Mouse (Mus musculus): Measurements from ENCODE around the gene Olfr462. TPM values are rescaled to one million over a fixed set of nuclear protein-coding genes. Genes with fewer than 3 reads are reported as not detected.
"Not testable (repeated sequence)": the region's sequence is repeated elsewhere in the genome, so short reads cannot be mapped to it uniquely, and the experiment has no call there.

Gene Olfr462
- polyA plus RNA-seq, 1 experiment from 2014 or later, result not detected

- 21% methylated on average over 8 of the region's 8 CpGs for WGBS
- no peaks in the 10 kb centered on the region for H3K27me3 ChIP-seq (ENCODE audit: insufficient read depth, low read length)
- no peak for TF ChIP-seq CTCF (IDR thresholded peaks at IDR 0.05; ENCODE audit: low read depth)
- no peaks in the 10 kb centered on the region for H3K4me1 ChIP-seq (replicated peaks; ENCODE audit: insufficient read depth, low read length)
- H3K27ac ChIP-seq, result no peak overlapping the region
- no peaks in the 10 kb centered on the region for H3K36me3 ChIP-seq (ENCODE audit: insufficient read depth, low read length)
- H3K4me3 ChIP-seq (replicated peaks; ENCODE audit: low read depth, low read length), result no peak overlapping the region
- no peaks in the 10 kb centered on the region for H3K9me3 ChIP-seq (replicated peaks; ENCODE audit: low read length)
- H3K9ac ChIP-seq (ENCODE audit: low read depth, low read length), result no peak overlapping the region
- no peak overlapping the region for H3K4me2 ChIP-seq (ENCODE audit: low read length)
- DNase-seq (ENCODE audit: low spot score) (peak; percentile 8), ATAC-seq (replicated peaks; ENCODE audit: low FRiP score, low read depth) (no peak)
These were observed 20.3 kb downstream of the Olfr462 start for GRCm38 (mm10) chr11:87871766-87872165.

GRCm38 (mm10) chr11:87870096-87870495 lies 22.0 kb downstream of the Olfr462 start:
- DNase-seq (ENCODE audit: low spot score), result peak; percentile 32
- H3K27me3 ChIP-seq (ENCODE audit: insufficient read depth, low read length), result no peaks in the 10 kb centered on the region
- no peak overlapping the region for H3K9ac ChIP-seq (ENCODE audit: low read depth, low read length)
- H3K9me3 ChIP-seq (replicated peaks; ENCODE audit: low read length), result no peaks in the 10 kb centered on the region
- no peak overlapping the region for H3K4me3 ChIP-seq (replicated peaks; ENCODE audit: low read depth, low read length)
- no peak overlapping the region for H3K4me2 ChIP-seq (ENCODE audit: low read length)
- H3K36me3 ChIP-seq (ENCODE audit: insufficient read depth, low read length), result no peaks in the 10 kb centered on the region
- WGBS, result 71% methylated on average over 2 of the region's 2 CpGs
- ATAC-seq (replicated peaks; ENCODE audit: low FRiP score, low read depth), result no peak
- peak; percentile 28; the same call in 1 of the 2 replicates for TF ChIP-seq CTCF (IDR thresholded peaks at IDR 0.05; ENCODE audit: low read depth)
- H3K4me1 ChIP-seq (replicated peaks; ENCODE audit: insufficient read depth, low read length), result no peaks in the 10 kb centered on the region
- H3K27ac ChIP-seq, result no peak overlapping the region

DNA sequence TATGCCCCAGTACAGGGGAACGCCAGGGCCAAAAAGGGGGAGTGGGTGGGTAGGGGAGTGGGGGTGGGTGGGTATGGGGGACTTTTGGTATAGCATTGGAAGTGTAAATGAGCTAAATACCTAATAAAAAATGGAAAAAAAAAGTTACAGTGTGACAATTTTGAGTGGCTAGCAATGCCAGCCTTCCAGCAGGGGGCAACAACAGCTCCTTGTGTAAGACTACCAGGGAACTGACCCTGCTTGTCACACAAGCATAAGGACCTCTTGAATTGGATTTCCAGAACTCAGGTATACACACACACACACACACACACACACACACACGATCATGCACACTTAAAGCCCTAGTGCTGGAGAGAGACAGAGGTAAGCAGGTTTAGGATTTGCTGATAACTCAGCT lies 25.2 kb downstream of the Olfr462 start:
- H3K9ac ChIP-seq (ENCODE audit: low read depth, low read length); DNase-seq (ENCODE audit: low spot score); H3K27ac ChIP-seq; H3K4me1 ChIP-seq (replicated peaks; ENCODE audit: insufficient read depth, low read length); H3K4me3 ChIP-seq (replicated peaks; ENCODE audit: low read depth, low read length); H3K4me2 ChIP-seq (ENCODE audit: low read length); ATAC-seq (replicated peaks; ENCODE audit: low FRiP score, low read depth); H3K9me3 ChIP-seq (replicated peaks; ENCODE audit: low read length); H3K27me3 ChIP-seq (ENCODE audit: insufficient read depth, low read length); H3K36me3 ChIP-seq (ENCODE audit: insufficient read depth, low read length): not testable (repeated sequence)
- peak; percentile 38; the same call in 1 of the 2 replicates for TF ChIP-seq CTCF (IDR thresholded peaks at IDR 0.05; ENCODE audit: low read depth)
- WGBS, result 88% methylated on average over 1 of the region's 2 CpGs

- DNase-seq (ENCODE audit: low spot score) (no peak), ATAC-seq (replicated peaks; ENCODE audit: low FRiP score, low read depth) (no peak)
- H3K9me3 ChIP-seq (replicated peaks; ENCODE audit: low read length), result no peaks in the 10 kb centered on the region
- no peak overlapping the region for H3K4me3 ChIP-seq (replicated peaks; ENCODE audit: low read depth, low read length)
- no peak overlapping the region for H3K9ac ChIP-seq (ENCODE audit: low read depth, low read length)
- H3K27me3 ChIP-seq (ENCODE audit: insufficient read depth, low read length), result no peaks in the 10 kb centered on the region
- H3K4me2 ChIP-seq (ENCODE audit: low read length), result no peak overlapping the region
- TF ChIP-seq CTCF (IDR thresholded peaks at IDR 0.05; ENCODE audit: low read depth), result no peak
- WGBS, result 87% methylated on average over 13 of the region's 13 CpGs
- H3K4me1 ChIP-seq (replicated peaks; ENCODE audit: insufficient read depth, low read length), result no peaks in the 10 kb centered on the region
- peaks cover 31% of the 10 kb centered on the region for H3K36me3 ChIP-seq (ENCODE audit: insufficient read depth, low read length)
- H3K27ac ChIP-seq, result no peak overlapping the region
These were observed 29.3 kb downstream of the Olfr462 start for GRCm38 (mm10) chr11:87862805-87863204.

DNA sequence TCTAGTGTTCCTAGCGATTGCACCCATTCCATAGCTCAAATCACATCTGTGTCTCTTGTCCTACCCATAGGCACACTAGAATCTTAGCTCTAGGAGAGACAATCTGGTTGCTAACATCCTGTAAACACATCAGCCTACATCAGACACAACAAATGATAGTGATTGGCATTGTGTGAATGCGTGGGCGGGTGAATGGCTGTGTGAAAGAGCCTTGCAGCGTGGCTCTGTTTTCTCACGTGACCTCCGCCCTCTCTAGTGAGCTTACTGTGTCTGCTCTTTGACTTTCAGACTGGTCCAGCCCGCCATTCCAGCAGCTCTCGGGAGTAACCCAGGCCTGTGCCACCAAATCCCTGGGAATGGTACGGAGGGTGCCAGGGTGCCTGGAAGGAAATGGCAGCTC lies 31.6 kb downstream of the Olfr462 start:
- DNase-seq (ENCODE audit: low spot score) (no peak), ATAC-seq (replicated peaks; ENCODE audit: low FRiP score, low read depth) (no peak)
- Histone ChIP-seq H3K4me2 (ENCODE audit: low read length) (no peak overlapping the region), H3K4me1 (replicated peaks; ENCODE audit: insufficient read depth, low read length) (no peaks in the 10 kb centered on the region), H3K9ac (ENCODE audit: low read depth, low read length) (no peak overlapping the region), H3K27me3 (ENCODE audit: insufficient read depth, low read length) (no peaks in the 10 kb centered on the region), H3K4me3 (replicated peaks; ENCODE audit: low read depth, low read length) (no peak overlapping the region), H3K9me3 (replicated peaks; ENCODE audit: low read length) (no peaks in the 10 kb centered on the region), H3K36me3 (ENCODE audit: insufficient read depth, low read length) (peaks cover 47% of the 10 kb centered on the region), H3K27ac (no peak overlapping the region)
- TF ChIP-seq CTCF (IDR thresholded peaks at IDR 0.05; ENCODE audit: low read depth), result no peak
- WGBS, result 82% methylated on average over 9 of the region's 9 CpGs

GRCm38 (mm10) chr11:87859273-87859672 lies 32.8 kb downstream of the Olfr462 start:
- no peak for TF ChIP-seq CTCF (IDR thresholded peaks at IDR 0.05; ENCODE audit: low read depth)
- 84% methylated on average over 11 of the region's 11 CpGs for WGBS
- Histone ChIP-seq H3K27me3 (ENCODE audit: insufficient read depth, low read length) (no peaks in the 10 kb centered on the region), H3K27ac (no peak overlapping the region), H3K9me3 (replicated peaks; ENCODE audit: low read length) (no peaks in the 10 kb centered on the region), H3K4me3 (replicated peaks; ENCODE audit: low read depth, low read length) (no peak overlapping the region), H3K36me3 (ENCODE audit: insufficient read depth, low read length) (peaks cover 47% of the 10 kb centered on the region), H3K9ac (ENCODE audit: low read depth, low read length) (no peak overlapping the region), H3K4me1 (replicated peaks; ENCODE audit: insufficient read depth, low read length) (no peaks in the 10 kb centered on the region), H3K4me2 (ENCODE audit: low read length) (no peak overlapping the region)
- ATAC-seq (replicated peaks; ENCODE audit: low FRiP score, low read depth) (no peak), DNase-seq (ENCODE audit: low spot score) (no peak)

DNA sequence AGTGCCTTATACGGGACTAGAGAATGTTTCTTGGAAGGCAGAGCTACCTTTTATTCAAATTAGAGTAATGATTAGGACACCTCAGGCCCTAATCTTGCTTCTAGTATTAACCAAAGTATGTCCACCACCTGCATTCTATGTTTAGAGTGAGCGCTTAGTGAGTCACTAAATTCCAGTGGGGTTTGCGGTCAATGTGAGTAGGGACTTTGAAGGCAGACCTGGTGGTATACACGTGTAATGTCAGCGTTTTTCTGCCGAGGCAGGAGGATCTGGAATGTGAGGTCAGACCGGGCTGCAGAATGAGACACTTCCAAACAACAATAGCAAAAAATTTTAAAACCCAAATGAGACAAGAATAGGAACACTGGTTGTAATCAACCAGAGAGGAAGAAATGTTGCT lies 37.5 kb downstream of the Olfr462 start:
- TF ChIP-seq CTCF (IDR thresholded peaks at IDR 0.05; ENCODE audit: low read depth), result no peak
- DNase-seq (ENCODE audit: low spot score) (no peak), ATAC-seq (replicated peaks; ENCODE audit: low FRiP score, low read depth) (no peak)
- no peak overlapping the region for H3K9ac ChIP-seq (ENCODE audit: low read depth, low read length)
- WGBS, result 89% methylated on average over 7 of the region's 7 CpGs
- H3K4me3 ChIP-seq (replicated peaks; ENCODE audit: low read depth, low read length), result no peak overlapping the region
- H3K4me2 ChIP-seq (ENCODE audit: low read length), result no peak overlapping the region
- no peaks in the 10 kb centered on the region for H3K9me3 ChIP-seq (replicated peaks; ENCODE audit: low read length)
- H3K4me1 ChIP-seq (replicated peaks; ENCODE audit: insufficient read depth, low read length), result 0 out of 2 replicates have a peak, but pooled peaks cover 4% of the 10 kb centered on the region
- peaks cover 25% of the 10 kb centered on the region for H3K36me3 ChIP-seq (ENCODE audit: insufficient read depth, low read length)
- no peaks in the 10 kb centered on the region for H3K27me3 ChIP-seq (ENCODE audit: insufficient read depth, low read length)
- no peak overlapping the region for H3K27ac ChIP-seq
